Mouse (Mus musculus) cortical plate, adult 2 months (tissue): ENCODE results near the gene Ndufv2. TPM values are rescaled to one million over a fixed set of nuclear protein-coding genes. Genes with fewer than 3 reads are reported as not detected.

Experiments used
- H3K27ac ChIP-seq: fragments of 200-500 bp; 2 replicates; pipeline ENCODE4 v1.5.1; 2012; ENCODE audit warnings: low read length, control low read depth, inconsistent platforms; ENCODE audit not compliant: insufficient read depth
- H3K4me1 ChIP-seq: fragments of 200-500 bp; 2 replicates; pipeline ENCODE4 v1.6.1; 2011; ENCODE audit warnings: low read length; ENCODE audit not compliant: control insufficient read depth, insufficient read depth
- H3K4me3 ChIP-seq: fragments of 200-500 bp; 2 replicates; pipeline ENCODE4 v1.5.1; 2011; ENCODE audit warnings: mild to moderate bottlenecking, low read length, control low read depth; ENCODE audit not compliant: insufficient read depth
- CTCF ChIP-seq: fragments of 200-500 bp; IDR thresholded peaks from 2 replicates; pipeline ENCODE4 v1.5.1; 2011; ENCODE audit warnings: mild to moderate bottlenecking, control low read depth, low read length; ENCODE audit not compliant: insufficient read depth; ENCODE audit errors: extremely low read depth
- POLR2A ChIP-seq: fragments of 200-500 bp; IDR thresholded peaks from 2 replicates; pipeline ENCODE4 v1.6.1; 2011; ENCODE audit warnings: mild to moderate bottlenecking, low read length, control low read depth; ENCODE audit not compliant: insufficient read depth; ENCODE audit errors: extremely low read depth
- polyA plus RNA-seq: library from polyadenylated mRNA; depleted of rRNA; stranded (reverse); fragments of >200 nt; gene quantifications from 2 replicates; pipeline ENCODE4 v1.2.3, GENCODE M21; 2012

The Ndufv2 gene
- polyA plus RNA-seq, 1 experiment = 176 TPM

DNA sequence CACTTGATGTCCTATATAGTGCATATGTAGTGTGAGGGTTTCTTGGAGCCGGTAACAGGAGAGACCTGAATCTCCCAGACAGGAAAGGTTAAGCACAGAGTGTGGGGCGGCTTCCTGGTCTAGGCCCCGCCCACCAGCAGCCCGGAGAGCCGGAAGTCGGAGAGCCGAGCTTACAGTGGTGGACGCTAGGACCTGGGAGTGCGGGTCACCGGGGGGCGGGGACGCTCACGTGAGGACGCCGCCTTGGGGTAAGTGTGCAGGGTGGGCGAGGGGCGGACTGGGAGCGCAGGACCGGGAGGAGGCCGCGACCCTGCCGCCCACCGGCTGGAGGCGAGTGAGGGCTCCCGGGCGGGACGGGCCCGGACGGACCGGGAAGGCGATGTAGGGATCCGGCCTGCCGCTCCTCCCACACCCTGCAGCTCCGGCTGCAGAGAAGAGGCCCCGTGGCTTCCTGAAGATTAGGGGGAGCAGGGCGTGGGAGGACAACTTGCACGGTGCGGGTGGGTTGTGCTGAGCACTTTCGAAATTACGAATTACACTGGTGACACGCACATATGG is 10.1 kb upstream of the Ndufv2 start, which contains the start of gene Washc1:
Washc1 (plus strand) TSS at position 144 of the 558 bp plus-strand sequence.
- H3K4me1 ChIP-seq = peaks cover 3% of the 10 kb centered on the region
- no peak for TF ChIP-seq CTCF
- TF ChIP-seq POLR2A = peak; percentile 66
- H3K4me3 ChIP-seq = peak within 1 kb of the TSS; percentile 96
- peak within 1 kb of the TSS; percentile 72; the same call in 1 of the 2 replicates for H3K27ac ChIP-seq

DNA sequence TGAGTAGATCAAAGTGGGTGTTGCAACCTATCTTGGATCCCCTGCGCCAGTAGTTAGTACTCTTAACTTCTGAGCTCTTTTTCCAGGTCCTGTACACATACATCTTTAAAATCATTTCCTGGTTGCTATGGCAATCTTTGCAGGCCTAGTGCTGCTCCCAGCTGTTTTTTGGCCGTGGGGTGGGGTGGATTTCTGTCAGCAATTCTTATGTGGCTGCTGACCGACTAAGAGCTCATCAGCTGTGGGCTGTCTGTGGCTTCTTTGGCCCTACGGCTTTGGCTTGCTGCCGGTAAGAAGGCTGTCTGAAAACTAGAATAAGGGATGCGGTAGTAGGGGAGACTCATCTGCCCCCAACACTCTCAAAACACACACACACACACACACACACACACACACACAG is 9.4 kb upstream of the Ndufv2 start:
- no peak overlapping the region for H3K27ac ChIP-seq
- H3K4me1 ChIP-seq = peaks cover 3% of the 10 kb centered on the region
- H3K4me3 ChIP-seq = peak overlapping the region; percentile 96; the same call in 1 of the 2 replicates
- no peak for TF ChIP-seq POLR2A
- TF ChIP-seq CTCF = no peak

GRCm38 (mm10) chr17:66108198-66108597 is 6.8 kb upstream of the Ndufv2 start:
- TF ChIP-seq POLR2A = no peak
- TF ChIP-seq CTCF = no peak
- Histone ChIP-seq H3K4me1 (peaks cover 3% of the 10 kb centered on the region), H3K27ac (no peak overlapping the region), H3K4me3 (no peak overlapping the region)

DNA sequence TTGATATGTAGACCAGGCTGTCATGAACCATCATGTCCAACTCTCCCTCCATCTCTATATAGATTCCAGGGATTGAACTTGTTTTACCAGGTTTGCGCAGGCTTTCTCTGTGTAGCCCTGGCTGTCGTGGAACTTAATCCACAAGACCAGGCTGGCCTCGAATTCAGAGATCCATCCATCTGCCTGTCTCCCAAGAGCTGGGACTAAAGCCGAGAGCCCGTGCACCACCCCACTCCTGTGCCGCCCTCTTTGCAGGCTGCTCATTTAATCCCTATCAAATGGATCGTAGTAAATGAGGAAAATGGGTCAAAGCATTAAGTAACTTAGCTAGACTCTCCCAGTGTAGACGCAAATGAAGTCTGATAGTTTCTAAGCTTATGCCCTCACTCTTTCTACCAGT is 6.1 kb upstream of the Ndufv2 start:
- TF ChIP-seq POLR2A = no peak
- no peak for TF ChIP-seq CTCF
- Histone ChIP-seq H3K27ac (no peak overlapping the region), H3K4me3 (no peak overlapping the region), H3K4me1 (peaks cover 1% of the 10 kb centered on the region)

DNA sequence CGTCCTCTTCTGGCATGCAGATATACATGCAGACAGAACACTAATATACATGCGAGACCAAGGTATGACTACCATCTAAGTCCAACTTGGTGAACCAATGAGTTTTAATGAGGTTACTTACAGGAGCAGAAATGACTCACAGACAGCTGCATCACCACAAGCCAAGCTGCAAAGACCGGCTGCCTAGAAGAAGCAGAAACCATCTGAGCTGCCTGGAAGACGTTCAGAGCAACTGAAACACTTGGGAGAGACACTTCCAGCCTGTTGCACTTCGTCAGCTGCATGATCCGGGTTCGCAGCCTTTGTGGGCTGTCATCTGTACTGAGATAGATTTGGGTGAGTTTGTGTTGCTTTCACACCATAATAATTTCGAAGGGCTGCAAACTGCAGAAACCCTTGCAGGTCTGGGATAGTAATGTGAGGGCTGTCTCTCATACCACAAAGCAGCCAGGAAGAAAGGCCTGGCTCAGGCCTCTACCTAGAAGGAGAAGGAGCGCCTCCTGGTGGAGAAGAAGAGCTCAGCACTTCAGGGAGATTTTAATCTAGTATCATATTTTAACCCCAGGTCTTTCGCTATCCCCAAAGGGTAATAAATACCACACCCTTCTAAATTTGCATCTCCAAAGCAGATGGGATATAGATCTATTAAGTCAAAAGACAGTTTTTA is 5.4 kb upstream of the Ndufv2 start:
- no peak overlapping the region for H3K27ac ChIP-seq
- no peak overlapping the region for H3K4me3 ChIP-seq
- H3K4me1 ChIP-seq = no peaks in the 10 kb centered on the region; the same call in 1 of the 2 replicates
- no peak for TF ChIP-seq POLR2A
- peak; percentile 69 for TF ChIP-seq CTCF

DNA sequence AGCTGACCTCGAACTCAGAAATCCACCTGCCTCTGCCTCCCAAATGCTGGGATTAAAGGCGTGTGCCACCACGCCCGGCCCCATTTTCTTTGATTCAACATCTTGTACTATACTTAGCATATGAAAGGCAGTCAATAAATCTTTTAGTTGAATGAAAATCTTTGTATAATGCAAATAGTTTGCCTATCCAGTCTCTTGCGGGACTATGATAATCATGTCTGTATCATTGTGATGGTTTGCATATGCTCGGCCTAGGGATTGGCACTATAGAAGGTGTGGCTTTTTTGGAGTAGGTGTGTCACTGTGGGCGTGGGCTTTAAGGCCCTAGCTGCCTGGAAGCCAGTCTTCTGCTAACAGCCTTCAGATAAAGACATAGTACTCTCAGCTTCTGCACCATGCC is 2.7 kb upstream of the Ndufv2 start:
- TF ChIP-seq CTCF = no peak
- H3K4me1 ChIP-seq = peaks cover 5% of the 10 kb centered on the region; the same call in 1 of the 2 replicates
- H3K27ac ChIP-seq = no peak overlapping the region
- H3K4me3 ChIP-seq = no peak overlapping the region

DNA sequence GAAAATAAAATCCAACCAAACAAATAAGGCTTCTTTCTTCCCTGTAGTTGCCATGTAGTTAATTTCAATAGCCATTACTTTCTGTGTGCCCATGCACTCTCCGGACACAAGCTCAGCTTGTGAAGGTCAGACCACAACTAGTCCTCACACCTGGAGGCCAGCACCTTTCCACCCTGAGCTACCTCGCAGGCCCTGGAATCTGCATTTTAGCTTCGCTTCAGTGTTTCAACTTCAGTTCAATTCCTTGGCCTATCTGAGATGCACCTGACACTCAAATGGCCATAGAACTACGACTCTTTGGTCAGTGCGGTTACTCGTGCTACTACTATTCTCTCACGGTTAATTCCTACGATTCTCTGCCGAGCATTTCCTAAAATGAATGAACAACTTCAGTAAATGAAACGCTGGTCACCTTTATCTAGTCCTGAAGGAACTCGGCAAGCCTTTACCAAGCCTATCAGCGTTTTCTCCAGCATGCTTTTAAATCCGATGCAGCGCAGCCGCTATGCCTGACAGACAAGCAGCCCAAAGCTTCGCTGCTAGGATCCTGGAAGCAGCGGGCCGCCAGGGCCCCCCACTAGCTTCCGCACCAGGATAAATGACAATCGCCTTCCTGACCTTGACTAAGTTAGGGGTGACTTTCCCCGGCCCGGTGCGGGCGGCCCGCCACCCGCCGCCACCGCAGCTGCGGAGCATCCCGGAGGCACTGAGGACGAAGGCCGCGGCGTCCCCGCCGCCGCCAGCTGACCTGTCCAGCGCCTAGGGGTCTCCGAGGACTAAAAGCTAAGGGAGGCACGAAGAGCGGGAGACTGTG is 586 bp downstream of the Ndufv2 start:
- peaks cover 10% of the 10 kb centered on the region for H3K4me1 ChIP-seq
- no peak for TF ChIP-seq POLR2A
- TF ChIP-seq CTCF = no peak
- H3K4me3 ChIP-seq = peak overlapping the region; percentile 83
- peak overlapping the region; percentile 97 for H3K27ac ChIP-seq

DNA sequence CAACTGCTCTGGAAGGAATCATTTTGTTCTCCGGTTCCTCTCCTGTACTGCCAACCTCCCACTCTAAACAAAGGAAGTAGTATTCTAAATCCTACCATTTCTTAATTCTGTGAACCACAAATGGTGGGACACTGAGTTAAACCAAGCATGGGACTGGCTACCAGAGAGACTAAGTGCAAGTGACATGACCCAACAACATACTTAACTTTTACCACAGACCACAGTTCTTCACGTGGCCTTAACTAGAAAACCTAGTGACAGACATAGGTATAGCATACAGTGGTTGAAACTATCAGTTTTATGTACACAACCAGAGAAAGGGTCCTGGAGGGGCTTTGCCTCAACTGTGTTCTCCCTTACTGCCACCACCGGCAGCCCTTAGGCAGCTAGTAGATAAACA is 8.7 kb downstream of the Ndufv2 start:
- Histone ChIP-seq H3K4me3 (no peak overlapping the region), H3K27ac (no peak overlapping the region), H3K4me1 (peaks cover 4% of the 10 kb centered on the region)
- no peak for TF ChIP-seq POLR2A

DNA sequence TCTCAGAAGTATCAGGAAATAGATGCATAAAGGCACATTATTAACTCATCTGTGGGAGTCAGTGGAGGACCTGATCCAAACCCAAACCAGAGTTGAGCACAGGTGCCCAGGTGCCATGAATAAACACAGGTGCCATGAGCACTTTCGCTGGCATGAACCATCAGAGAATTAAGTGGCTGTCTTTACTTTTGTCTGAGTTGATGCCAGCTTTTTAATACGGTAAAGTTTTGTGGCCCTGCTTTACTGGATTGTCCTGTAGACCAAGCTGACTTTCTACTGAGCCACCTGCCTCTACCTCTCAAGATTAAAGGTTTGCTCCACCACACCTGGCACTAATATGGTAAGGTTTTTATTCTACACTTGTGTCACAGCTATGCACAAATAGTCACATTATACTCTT is 9.3 kb downstream of the Ndufv2 start:
- no peak overlapping the region for H3K4me3 ChIP-seq
- TF ChIP-seq POLR2A (no peak), CTCF (no peak)
- no peak overlapping the region for H3K27ac ChIP-seq
- H3K4me1 ChIP-seq = peaks cover 2% of the 10 kb centered on the region; the same call in 1 of the 2 replicates
